Mouse (Mus musculus): ENCODE measurements around the gene Mrnip.
A peak's percentile ranks its signal among the peaks of the same experiment; 100 is the strongest.

Gene Mrnip

DNA sequence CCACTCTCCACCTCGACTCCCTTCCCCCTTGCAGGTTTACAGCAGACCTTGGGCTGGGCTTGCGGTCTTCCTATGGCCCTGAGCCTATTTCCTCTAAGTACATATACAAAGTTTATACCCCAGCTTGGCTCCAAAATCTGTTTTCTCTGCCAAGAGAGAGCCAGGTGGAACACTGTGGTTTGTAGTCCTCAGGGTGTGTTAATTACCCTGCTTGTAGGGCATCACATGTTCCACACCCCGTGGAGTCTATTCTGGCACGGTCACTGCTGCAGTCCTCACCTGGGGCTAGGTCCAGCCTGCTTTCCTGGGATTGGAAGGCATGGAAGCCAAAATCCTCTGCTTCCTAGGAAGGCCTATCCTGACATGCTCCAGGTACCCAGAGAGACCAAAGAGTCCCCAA is 53.5 kb downstream of the Mrnip start:
- no peak for DNase-seq

DNA sequence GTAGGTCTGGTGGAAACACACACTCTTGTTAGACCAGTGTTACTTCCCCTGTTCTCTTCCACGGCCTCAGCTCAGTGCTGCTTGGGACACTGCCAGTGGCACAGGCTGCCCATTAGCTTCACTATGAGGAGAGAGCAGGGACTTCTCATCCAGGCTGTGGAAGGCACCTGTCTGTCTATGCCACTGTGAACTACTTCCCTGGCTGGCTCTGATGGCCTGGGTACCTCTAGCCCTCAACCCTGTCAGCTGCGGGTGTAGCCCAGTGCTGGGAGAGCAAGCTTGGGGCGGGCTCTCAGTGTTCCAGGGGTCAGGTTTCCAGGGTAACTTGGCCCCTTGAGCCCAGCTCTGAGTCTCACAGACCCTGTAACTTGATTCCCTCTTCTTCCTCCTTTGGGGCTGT is 54.5 kb downstream of the Mrnip start:
- DNase-seq, result no peak

DNA sequence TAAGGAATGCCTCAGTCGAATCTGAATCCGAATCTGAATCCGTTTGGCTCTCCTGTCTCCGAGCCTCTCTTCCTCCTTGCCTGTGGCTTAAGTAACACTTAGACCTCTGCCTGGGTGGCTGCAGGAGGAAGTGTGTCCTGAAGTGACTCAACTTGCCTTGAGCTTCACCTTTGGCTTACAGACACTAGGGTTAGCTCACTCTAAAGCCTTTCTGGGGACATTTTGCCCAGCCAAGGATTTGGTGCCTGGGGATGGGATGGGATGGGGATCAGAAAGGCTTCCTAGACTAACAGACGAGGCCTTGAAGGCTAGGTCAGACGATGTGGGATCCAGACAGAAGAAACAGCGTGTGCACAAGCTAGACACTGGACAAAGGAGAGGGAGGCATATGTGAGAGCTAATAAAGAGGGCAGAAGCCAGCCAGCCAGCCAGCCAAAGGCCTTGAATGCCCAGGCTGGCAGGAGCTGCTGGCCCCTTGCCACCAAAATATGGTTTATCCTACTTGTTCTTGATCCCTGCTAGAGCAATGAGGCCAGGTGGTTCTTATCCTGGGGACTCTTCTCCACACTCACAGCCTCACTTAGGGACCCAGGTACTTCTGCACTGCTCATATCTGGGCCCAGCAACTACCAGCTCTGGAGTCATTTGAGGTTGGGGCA is 55.1 kb downstream of the Mrnip start:
- DNase-seq, result no peak

DNA sequence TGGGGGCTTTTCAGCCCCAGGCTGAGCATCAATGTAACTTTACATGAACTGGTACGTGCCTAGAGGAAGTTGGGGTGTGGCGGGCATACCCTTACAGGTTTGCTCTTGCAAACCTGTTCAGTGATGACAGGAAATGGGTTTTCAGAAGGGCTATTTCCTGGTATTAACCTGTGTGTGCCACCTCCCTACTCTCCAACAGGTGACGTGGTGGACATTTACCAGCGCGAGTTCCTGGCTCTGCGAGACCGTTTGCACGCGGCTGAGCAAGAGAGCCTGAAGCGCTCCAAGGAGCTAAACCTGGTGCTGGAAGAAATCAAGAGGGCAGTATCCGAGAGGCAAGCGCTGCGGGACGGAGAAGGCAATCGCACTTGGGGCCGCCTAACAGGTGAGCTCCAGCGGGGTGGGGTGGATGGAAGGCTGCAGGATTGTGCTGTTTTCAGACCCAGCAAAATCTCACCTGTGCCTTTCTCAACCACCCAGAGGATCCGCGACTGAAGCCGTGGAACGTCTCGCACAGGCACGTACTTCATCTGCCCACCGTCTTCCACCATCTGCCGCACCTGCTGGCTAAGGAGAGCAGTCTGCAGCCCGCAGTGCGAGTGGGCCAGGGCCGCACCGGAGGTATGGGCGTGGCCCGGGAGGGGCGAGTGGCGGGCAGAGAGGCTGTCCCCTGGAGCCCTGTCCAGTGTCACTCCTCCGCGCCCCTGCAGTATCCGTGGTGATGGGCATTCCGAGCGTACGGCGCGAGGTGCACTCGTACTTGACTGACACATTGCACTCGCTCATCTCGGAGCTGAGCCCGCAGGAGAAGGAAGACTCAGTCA is 56.4 kb downstream of the Mrnip start:
- no peak for DNase-seq

DNA sequence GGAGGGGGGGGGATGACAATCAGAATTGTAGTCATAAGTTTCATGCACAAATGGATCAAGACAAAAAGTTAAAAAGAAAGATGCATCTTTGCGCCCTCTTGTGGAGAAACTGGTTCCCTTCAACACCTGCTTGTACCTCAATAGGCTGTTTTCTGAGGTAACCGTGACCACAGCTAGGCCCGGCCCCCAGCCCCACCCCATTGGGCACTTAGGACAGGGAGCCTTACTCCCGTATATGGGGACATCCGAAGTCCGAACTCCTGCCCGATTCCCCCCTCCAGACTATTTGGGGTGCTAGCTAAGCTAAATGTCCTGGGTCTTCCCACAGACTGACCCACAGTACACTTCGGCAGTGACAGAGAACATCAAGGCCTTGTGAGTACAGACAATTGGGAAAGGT is 57.2 kb downstream of the Mrnip start:
- DNase-seq, result peak; percentile 56

DNA sequence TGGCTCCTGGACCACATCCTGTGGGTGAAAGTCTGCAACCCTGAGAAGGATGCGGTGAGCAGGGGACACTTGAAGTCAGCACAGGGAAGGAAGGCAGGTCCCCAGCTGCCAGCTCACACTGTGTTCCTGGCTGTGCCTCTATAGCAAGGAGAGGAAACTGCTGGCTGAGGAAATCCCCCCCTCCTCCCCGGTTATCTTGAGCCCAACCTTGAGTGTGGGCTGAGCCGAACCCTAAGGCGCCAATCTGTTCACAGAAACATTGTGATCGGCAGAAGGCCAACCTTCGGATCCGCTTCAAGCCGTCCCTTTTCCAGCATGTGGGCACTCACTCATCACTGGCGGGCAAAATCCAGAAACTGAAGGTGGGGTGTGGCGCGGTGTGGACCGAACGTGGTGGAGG is 58.8 kb downstream of the Mrnip start:
- no peak for DNase-seq

DNA sequence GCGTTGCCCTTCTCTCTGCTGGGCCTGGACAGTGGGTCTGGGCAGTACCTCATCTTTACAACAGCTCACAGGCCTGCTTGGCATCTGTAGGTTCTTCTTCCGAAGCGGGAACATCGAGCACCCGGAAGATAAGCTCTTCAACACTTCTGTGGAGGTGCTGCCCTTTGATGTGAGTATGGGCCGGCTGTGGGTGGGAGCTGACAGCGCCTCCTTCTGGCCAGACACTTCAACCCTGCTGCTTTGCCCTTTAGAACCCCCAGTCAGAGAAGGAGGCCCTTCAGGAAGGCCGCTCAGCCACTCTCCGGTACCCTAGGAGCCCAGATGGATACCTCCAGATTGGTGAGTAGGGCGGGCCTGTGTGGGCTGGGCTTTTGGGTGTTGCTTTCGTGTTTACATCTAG is 59.7 kb downstream of the Mrnip start:
- DNase-seq, result no peak

DNA sequence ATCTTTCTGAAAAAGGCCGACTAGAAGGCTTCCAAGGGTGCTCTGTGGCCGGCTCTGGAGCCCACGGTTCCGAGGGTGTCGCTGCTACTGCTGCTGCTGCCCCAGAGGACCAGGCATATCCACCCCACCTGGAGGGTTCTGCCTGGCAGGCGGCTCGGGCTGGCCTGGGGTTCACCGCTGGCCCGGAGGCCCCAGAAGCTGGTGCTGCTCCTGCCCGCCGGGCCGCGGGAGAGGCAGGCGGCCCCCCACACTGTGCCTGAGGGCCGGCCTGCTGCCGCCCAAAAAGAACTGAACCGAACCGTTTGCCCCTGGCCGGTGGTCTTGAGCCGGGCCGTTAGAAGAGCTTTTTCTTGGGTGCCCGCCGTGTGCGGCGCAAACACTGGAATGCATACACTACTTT is 60.4 kb downstream of the Mrnip start:
- no peak for DNase-seq

DNA sequence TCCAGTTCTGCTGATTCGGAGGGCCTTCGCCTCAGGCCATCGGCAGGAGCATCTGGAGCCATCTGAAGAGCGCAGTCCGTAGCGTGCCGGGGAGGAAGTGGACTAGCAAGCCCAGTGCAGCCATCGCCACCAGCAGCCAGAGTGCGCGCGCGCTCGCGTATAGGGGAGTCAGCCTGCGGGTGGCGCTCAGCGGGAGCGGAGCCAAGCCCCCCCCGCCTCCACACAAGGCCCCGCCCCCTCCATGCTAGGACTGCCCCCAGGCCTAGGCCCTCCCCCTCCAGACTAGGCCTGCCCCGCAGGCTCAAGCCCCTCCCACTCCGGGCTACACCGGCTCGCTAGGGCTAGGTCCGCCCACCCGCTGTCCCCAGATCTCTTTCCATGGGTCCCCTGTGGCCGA is 62.3 kb downstream of the Mrnip start:
- peak; percentile 91 for DNase-seq

DNA sequence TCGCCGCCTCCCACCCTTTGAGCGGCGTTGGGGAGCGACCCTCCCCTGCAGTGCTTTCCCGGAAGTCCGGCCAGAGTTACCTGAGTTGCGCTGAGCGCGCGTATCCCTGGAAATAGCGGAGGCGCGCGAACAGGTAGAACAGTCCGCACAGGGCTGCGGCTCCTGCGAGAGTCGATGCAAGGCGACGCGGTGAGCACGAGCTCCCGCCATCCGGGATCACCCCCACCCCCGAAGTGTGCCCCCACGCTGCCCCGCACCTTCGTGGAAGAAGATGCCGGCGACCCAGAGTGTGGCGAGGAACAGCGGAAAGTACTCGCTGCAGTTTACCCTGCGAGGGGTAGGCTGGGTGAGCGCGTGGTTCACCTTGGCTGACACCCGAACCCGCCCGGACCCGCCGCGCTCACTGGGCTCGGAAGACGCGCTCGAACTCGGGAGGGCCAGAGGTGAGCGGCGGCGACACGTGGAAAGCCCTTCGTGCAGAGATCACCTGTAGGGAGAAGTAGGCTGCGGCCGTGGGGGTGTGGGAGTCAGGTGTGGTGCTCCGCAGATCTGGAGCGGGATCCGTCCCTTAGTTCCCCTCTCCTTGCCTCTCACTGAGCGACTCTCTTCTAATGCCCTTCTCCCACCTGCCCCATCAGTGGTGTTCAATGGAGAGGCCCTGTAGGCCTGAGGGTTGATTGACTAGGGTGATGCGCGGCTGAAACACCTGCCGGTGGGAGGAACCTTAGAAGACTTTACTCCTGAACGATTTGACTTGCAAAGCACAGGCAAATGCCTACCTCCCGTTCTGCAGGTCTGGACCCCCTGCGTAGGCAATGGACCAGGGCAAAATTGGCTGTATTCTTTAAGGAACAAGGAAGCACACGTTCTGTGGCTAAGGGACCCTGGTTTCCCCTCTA is 62.9 kb downstream of the Mrnip start:
- DNase-seq, result no peak

DNA sequence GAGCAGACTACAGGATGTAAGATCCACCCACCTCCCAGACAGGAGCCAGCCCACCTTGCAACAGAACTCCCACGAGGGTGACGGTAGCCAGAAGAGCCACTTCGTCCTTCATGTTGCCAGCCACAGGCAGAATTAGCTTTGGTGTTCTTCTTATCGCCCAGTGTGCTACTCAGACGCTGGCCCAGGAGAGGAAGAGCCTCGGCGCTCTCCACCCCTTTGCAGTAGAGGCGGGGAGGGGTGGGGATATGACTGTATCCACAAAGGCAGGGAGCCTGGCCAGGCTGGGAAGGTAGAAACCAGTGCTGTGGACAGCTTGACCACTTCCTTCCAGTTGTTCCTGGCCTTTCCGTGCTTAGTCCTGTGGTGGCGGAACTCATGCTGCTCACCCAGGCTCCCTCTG is 64.1 kb downstream of the Mrnip start, which contains the start of gene Ltc4s:
Gene Ltc4s, minus strand, starts transcription at position 293 of the 400 bp plus-strand sequence.
- no peak for DNase-seq

DNA sequence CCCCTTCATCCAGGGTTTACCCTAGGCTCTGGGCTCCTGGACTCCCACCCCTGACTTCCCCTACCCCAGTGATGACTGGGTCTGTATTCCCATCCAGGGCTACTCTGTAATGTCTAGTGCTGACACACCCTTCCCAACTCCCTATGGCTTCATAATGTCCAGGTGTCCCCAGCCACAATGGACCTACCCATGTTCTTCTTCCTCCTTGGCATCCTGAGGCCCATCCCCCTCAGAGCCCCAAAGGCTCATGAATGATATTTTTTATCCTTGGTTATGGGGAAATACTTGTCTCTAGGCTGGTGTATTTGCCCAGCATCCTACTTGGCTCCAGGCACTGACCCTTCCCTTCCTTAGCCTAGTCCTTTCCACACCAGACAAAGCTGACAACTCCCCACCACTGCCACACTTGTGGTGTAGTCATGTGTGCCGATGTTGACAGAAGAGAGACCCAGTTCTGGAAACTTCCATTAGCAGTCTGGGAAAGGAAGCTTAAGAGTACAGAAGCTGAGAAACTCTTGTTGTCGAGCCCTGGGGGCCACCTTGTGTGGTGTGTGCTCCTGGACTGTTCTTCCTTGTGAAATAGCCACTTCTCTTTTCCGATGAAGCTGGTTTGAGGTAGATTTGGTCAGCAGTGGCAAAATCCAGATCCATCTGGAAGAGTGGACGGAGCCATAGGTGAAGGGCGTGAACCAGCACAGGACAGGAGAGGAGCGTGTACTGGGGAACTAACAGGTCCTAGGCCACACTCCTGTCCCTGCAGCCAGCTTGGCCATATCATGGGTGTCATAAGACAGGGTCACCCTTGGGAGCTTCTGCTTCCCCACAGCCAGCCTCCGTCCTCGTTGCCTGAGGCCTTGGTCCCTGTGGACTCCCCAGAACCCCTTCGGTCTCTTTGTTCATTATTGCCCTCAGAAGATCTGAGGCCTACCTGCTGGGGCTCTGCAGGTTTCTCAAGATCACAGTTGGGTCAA is 64.9 kb downstream of the Mrnip start:
- DNase-seq, result no peak

DNA sequence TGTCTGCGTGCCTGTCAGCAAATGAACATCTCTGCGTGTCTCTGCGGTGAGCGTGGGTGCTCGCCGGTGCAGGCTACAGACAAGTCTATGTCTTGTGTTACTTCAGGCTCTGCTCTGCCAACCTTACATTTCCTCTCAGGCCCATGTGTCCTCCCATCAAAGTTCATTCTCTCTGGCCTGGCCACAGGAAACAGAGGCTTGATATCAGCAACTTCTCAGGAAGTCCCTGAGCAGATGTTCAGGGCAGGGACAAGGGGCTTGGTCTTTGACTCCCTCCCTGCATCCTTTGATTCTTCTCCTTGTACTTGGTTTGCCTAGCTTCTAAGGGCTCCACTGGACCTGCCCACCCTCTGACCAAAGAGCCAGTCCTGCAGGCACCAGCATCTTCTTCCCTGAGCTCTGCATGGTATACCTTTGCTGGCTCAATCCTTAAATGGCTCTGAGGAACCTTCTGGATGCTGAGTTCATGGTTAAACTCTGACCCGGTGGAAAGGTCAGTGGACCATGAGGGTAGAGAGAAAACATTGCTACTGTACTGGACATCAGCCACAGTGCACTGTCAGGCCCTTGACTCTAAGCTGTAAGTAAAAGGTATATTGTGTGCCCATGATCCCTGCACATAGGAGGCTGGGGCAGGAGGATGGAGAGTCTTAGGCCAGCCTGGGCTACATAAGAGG is 66.1 kb downstream of the Mrnip start:
- no peak for DNase-seq

DNA sequence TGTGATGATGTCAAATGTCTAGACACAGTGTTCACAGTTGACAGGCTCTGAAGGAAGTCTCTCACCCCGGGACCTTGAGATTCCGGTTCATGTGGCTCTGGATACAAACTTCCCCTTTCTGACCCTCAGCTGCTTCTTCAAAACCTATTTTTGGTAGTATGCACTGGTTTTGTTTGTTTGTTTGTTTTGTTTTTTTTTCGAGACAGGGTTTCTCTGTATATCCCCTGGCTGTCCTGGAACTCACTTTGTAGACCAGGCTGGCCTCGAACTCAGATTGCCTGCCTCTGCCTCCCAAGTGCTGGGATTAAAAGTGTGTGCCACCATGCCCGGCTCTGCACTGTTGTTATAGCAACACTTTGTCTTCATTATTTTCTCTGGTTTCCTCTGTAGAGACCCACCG is 69.7 kb downstream of the Mrnip start:
- DNase-seq, result no peak

DNA sequence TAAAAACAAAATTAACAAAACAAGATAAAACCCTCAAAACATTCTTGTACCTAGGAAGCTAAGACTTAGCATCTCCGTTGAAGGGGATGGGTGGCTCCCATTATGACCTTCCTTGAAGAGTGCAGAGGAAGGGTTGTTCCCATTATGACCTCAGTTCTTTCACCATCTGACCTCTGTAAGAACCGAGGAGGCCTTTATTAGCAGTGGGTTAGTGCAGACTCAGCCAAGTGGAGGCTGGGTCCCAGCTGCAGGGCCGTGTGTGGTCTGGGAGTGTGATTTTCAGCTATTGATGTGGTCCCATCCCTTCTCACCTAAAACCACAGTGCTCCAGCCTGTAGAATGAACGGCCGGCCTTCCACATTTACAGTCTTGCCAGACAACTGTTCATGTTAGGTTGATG is 71.0 kb downstream of the Mrnip start:
- no peak for DNase-seq

DNA sequence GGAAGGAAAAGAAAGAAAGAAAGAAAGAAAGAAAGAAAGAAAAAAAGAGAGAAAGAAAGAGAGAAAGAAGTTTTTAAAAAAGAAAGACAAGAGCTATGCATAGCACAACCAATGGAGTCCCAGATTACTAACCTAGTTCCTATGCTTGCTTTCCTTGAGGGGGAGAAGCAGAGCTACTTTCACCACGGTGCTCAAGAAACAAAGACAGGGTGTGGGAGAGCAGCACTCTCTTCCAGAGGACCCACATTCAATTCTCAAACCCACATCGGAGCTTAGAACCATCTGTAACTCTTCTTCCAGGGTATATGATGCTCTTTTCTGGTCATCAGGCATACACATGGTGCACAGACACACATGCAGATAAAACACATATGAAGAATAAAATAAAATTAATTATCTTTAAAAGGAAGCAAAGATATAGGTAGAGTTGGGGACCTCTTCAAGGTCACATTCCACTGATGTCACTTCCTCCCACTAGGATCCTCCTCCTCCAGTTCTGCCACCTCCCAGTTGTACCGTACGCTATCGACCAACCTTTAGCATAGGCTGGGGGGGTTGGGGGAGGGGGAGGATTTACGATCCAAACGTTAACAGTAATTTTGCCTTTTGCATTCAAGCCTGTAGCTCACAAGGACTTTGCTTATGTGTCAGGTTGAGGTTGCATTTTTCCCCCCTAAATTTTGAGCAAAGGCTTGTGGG is 74.4 kb downstream of the Mrnip start:
- no peak for DNase-seq
